Mouse (Mus musculus): ENCODE data around the gene Ccdc85c.

Ccdc85c gene

GRCm38 (mm10) chr12:108171336-108171735 lies 103.9 kb downstream of the Ccdc85c start:
- no peak for DNase-seq

- DNase-seq, result no peak
Observed at GRCm38 (mm10) chr12:108170467-108170866, 104.8 kb downstream of the Ccdc85c start.

GRCm38 (mm10) chr12:108168909-108169308 lies 106.3 kb downstream of the Ccdc85c start:
- DNase-seq, result no peak

GRCm38 (mm10) chr12:108163706-108164105 lies 111.5 kb downstream of the Ccdc85c start:
- DNase-seq, result no peak

- no peak for DNase-seq
Observed at GRCm38 (mm10) chr12:108162036-108162435, 113.2 kb downstream of the Ccdc85c start.

GRCm38 (mm10) chr12:108159863-108160262 lies 115.4 kb downstream of the Ccdc85c start:
- no peak for DNase-seq

Measured in cerebellum, adult 11 months (tissue).